Mouse (Mus musculus) mature B cell (primary cell): ENCODE data around the gene Eno1.

Experiments used
- in situ Hi-C: fragments of 300-500 bp; cut with MboI; formaldehyde crosslinking; loops from 2 replicates; pipeline ENCODE4 v1.14.3; 2019

The Eno1 gene

GRCm38 (mm10) chr4:150226818-150227688 lies 9.5 kb upstream of the Eno1 start:
- in situ Hi-C loops, result no loop called here

- in situ Hi-C loops, result no loop called here
Observed at GRCm38 (mm10) chr4:150228581-150229348, 7.8 kb upstream of the Eno1 start.

- in situ Hi-C loops, result no loop called here
Observed at GRCm38 (mm10) chr4:150229747-150230390, 6.7 kb upstream of the Eno1 start.

GRCm38 (mm10) chr4:150230460-150231407 lies 5.8 kb upstream of the Eno1 start:
- in situ Hi-C loops, result no loop called here

GRCm38 (mm10) chr4:150231871-150232270 lies 4.7 kb upstream of the Eno1 start:
- in situ Hi-C loops, result no loop called here

GRCm38 (mm10) chr4:150234599-150235327 lies 1.8 kb upstream of the Eno1 start:
- in situ Hi-C loops, result no loop called here

GRCm38 (mm10) chr4:150235585-150235984 lies 936 bp upstream of the Eno1 start:
- in situ Hi-C loops, result no loop called here

GRCm38 (mm10) chr4:150236031-150236430 lies 490 bp upstream of the Eno1 start:
- in situ Hi-C loops, result no loop called here

GRCm38 (mm10) chr4:150237636-150238361 lies 1.3 kb downstream of the Eno1 start:
- in situ Hi-C loops, result no loop called here

- in situ Hi-C loops, result no loop called here
Observed at GRCm38 (mm10) chr4:150238433-150239086, 2.0 kb downstream of the Eno1 start.

- in situ Hi-C loops, result no loop called here
Observed at GRCm38 (mm10) chr4:150239087-150239480, 2.6 kb downstream of the Eno1 start.

- in situ Hi-C loops, result no loop called here
Observed at GRCm38 (mm10) chr4:150239503-150239902, 3.0 kb downstream of the Eno1 start.

GRCm38 (mm10) chr4:150239951-150240368 lies 3.4 kb downstream of the Eno1 start:
- in situ Hi-C loops, result no loop called here

GRCm38 (mm10) chr4:150240381-150240886 lies 3.9 kb downstream of the Eno1 start:
- in situ Hi-C loops, result no loop called here

- in situ Hi-C loops, result no loop called here
Observed at GRCm38 (mm10) chr4:150241708-150242107, 5.2 kb downstream of the Eno1 start.

GRCm38 (mm10) chr4:150242745-150243144 lies 6.2 kb downstream of the Eno1 start:
- in situ Hi-C loops, result no loop called here

- in situ Hi-C loops, result no loop called here
Observed at GRCm38 (mm10) chr4:150245876-150246275, 9.4 kb downstream of the Eno1 start.

- in situ Hi-C loops, result no loop called here
Observed at GRCm38 (mm10) chr4:150248009-150248408, 11.5 kb downstream of the Eno1 start.

- in situ Hi-C loops, result no loop called here
Observed at GRCm38 (mm10) chr4:150248917-150249316, 12.4 kb downstream of the Eno1 start.
